Mouse (Mus musculus) retina, adult 2 months (tissue): Measurements from ENCODE around the gene Pik3r1.
A peak's percentile ranks its signal among the peaks of the same experiment; 100 is the strongest.

ENCODE experiments used
- DNase-seq: peaks from one replicate; pipeline ENCODE4 v3.0.0-alpha.2; 2012; ENCODE audit warnings: low read depth, low spot score

Pik3r1 gene

GRCm38 (mm10) chr13:101739732-101740381, 28.2 kb downstream of the Pik3r1 start:
- DNase-seq, result no peak

GRCm38 (mm10) chr13:101738769-101739168, 29.2 kb downstream of the Pik3r1 start:
- no peak for DNase-seq

- no peak for DNase-seq
Observed at GRCm38 (mm10) chr13:101736521-101737387, 31.3 kb downstream of the Pik3r1 start.

DNA sequence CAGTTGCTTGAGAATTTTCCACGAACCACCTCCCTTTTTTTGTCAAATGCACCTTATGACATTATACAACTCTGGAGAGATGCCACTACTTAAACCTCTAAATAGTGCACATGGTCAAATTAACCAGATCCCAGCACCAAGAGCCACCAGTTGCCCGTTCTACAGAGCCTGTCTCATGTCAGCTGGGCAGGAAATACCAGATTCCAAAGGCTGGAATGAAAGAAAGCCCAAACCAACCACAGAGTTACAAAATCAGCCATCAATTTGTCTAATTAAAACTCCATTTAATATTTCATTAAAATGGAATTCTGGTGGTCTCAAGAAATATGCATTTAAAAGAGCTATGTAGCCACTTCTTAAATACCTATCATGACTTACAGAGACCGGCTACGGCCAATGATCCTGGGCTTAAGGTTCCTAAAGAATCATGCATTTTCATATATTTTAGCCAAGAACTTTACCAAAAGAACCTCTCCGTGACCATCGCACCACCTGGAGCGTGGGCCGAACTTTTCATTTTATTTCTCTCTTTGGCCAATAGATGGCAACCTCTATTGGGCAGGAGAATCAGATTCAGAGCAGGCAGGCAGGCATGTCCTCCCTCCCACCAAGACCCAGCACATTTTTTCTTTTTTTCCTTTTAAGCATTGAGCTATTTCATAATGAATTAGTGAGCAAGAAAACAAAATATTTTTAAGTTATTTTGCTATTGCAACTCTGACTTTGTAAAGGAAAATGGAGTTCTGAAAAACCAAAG, 32.5 kb downstream of the Pik3r1 start:
- no peak for DNase-seq

DNA sequence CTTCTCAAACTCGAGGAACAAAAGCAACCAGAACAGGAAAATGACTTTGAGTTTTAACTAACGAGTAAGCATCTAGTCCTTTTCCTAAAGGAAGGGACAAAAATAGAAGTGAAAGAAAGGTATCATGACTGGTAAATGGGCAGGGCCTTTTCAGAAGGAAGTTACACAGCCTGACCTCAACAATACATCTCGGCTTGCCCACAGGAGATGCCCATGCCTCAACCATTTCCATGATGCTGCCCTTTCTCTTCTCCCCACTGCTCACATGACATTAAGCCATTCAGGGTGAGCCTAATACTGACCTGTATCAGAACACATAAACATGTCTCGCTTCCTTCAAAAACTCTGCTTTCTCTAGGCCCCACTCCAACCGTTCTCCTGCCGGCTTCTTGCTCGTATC, 33.8 kb downstream of the Pik3r1 start:
- no peak for DNase-seq

GRCm38 (mm10) chr13:101732675-101733074, 35.3 kb downstream of the Pik3r1 start:
- DNase-seq, result no peak

DNA sequence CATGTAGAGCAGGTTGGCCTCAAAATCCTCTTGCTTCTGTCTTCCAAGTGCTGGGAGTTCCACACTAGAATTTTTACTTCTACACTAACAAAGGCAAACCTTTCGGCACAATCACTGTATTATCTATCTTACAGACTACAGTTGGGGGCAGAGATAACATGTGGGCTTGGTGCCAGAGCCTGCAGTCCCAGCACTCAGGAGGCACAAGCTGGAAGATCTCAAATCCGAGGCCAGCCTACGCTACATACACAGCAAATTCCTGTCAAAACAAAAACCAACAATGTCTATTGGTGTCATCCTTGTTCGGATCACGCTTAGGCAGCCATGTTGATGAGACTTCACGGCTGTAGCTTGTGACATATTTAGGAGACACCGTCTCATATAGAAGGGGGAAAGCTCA, 36.2 kb downstream of the Pik3r1 start:
- DNase-seq, result no peak

DNA sequence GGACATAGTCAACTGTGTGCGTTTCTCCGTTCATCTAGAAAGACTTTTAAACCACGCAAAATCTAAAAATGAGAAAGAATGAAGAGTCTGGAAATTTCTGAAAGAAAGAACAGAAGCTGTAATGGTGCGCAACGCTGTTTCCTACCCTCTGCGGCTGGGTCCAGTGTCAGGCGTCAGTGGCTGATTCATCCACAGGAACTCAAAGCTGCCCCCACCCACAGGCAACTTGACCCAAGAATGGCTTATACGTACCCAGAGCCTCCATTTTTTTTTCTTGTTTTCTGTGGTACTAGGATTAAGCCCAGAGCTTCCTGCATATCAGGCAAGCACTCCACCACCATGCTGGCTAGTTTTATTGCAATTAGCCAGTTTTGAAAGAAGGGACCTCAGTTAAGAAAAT, 37.7 kb downstream of the Pik3r1 start:
- no peak for DNase-seq

DNA sequence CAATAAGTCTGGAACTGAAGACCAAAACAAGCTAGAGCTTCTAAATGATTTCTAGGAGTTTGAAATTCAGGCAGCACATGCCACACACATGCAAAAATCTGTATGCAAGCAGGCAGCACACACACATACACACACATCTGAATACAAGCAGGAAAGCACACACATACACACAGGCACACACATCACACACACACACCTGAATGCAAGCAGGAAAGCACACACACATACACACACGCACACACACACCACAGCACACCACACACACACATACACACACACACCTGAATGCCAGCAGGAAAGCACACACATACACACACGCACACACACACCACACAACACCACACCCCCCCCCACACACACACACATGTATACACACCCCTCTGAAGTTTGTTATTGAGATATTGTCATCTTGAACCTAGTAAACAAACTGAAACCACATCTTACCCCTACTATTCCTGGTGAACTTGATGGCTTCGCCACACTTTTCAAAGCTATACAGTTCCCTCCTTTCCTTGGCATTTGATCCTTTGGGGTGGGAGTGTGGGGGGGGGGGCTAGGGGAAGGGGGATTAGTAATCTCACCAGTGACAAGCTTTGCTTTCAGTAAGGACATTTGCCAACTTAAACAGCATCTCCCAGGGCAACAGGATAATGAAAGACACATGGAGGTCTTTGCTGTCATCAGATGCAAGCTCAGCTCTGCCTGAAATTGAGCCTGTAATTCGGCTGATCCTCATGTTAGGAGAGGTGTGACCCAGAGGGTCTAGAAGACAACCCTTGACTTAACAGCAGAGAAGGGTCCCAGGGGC, 38.6 kb downstream of the Pik3r1 start:
- no peak for DNase-seq

DNA sequence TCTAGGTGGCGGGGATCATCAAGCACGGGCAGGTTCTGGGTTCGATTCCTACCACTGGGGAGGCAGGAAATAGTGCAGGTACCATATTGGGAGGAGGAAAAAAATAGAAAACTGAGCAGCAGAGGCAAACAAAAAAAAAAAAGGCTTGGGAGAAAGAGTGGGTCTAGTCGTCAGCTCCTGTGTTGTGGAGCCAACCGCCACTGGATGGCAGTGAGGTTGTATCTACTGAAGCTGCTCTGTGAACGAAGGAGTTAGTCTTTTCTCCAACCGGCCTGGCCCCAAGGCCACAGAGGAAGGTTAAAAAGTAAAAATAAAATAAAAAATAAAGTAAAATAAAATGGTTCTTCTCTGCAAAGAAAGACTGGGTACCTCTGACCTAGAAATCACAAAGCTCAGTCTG, 39.2 kb downstream of the Pik3r1 start:
- no peak for DNase-seq

DNA sequence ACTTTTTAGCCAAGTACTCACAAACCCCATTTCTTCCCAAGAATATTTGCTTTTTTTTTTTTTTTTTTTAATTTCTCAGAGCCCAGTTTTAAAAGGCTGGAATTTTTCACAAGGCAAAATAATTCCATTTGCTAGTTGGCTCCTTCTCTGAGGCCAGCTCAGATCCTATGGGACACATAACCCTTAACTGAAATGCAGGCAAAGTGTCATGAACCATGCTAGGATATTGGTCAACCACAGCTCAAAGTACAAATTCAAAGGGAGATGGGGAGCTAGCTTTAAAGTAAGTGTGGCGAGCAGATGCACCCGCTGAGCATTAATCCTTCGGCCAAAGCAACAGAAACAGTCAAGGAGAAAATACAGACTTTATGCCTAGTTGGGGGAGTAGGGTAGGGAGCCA, 39.7 kb downstream of the Pik3r1 start:
- DNase-seq, result no peak

- no peak for DNase-seq
Observed at GRCm38 (mm10) chr13:101727837-101728236, 40.2 kb downstream of the Pik3r1 start.

DNA sequence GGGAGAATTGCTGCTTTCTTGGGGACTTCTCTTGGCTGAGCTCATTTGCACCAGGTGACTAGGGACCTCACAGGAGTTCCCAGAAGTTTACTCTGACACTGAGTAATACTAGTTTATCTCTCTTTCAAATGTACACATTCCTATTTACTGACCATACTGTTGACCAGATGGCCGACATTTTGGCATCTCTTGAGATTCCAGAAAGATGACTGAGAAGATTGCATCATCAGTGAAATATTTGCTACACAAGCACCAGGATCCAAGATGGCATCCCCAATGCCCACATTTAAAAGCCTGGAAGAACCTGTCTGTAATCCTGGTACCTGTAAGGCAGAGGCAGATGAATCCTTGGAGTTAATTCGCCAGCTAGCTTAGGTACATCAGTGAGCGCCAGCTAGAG, 41.1 kb downstream of the Pik3r1 start:
- DNase-seq, result no peak

GRCm38 (mm10) chr13:101721901-101722595, 46.0 kb downstream of the Pik3r1 start:
- DNase-seq, result no peak

DNA sequence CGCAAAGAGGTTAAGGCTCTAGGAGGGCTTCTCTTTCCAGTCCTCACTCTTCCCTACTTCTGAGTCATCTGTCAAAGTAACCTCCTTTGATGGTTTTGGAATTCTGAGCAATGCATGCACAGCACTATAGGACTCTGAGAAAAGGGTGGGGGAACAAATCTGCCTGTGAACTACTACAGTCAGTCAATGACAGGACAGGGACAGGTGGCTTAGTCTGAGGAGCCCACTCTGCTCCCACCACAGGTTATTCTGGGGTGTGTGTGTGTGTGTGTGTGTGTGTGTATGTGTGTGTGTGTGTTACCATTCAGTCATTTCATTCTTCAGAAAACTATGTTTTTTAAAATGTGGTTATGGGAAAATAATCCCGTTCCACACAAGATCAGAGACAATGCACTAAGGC, 46.9 kb downstream of the Pik3r1 start:
- no peak for DNase-seq

DNA sequence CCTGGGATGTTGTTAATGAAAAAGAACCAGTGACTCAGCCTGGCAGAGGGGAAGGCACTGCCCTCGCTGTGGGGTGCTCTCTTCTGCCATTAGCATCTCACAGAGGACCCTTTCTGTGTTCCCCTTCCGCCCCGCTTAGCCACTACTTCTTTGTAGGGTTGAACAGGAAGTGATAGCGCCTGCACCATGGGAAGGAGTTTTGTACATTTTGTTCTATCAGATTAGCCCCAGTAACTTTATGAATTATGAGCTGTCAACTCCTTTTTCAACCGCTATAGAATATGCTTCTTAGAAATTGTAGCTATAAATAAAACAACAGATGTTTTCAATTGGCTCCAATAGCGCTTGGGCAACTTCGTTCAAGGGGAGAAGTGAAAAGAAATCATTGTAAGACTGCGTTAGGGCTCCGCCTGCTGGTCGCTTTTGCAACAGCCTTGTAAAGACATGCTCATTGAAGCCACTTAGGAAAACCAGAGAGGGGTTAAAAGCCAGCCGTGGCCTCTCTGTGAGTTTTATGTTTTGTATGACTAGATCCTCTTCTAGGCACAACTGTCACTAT, 48.6 kb downstream of the Pik3r1 start:
- peak; percentile 40 for DNase-seq

GRCm38 (mm10) chr13:101718744-101719143, 49.3 kb downstream of the Pik3r1 start:
- no peak for DNase-seq

GRCm38 (mm10) chr13:101717836-101718235, 50.2 kb downstream of the Pik3r1 start:
- no peak for DNase-seq

DNA sequence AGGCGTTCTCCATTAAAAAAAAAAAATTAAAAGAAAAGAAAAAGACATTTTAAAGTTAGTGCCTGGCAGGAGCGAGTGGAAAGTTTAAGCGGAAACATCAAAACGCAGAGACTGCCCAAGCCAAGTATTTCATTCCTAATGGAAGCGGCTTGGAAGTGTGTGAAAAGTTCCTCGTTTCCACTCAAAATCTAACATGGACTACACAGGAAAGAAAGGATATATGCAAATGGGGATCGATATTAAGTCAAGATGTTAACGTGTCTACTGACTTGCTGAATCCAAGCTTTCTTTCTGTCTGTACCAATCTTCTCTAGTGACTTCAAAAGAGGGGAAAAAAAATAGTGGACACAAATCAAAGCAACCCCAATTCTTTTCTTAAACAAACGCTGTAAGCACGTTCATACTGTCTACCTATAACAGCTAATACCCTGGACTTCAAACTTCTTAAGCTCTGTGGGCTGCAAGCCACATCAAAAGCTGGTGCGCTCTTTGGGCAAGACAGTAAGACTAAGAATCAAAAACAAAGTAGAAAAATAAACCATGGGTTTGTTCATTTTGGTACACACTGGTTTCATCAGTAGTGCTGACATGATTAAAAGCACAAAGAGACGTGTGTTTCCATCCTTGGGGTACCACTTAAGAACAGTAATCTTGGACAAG, 54.5 kb downstream of the Pik3r1 start:
- no peak for DNase-seq
